Mouse (Mus musculus) spleen, adult 18-20 months (tissue): ENCODE data around the gene Hopx.

Experiments
- DNase-seq, 2 experiments: peaks; one replicate each; pipeline ENCODE4 v3.0.0; 2022; ENCODE audit warnings: mixed read lengths in 2 of 2

Hopx gene

DNA sequence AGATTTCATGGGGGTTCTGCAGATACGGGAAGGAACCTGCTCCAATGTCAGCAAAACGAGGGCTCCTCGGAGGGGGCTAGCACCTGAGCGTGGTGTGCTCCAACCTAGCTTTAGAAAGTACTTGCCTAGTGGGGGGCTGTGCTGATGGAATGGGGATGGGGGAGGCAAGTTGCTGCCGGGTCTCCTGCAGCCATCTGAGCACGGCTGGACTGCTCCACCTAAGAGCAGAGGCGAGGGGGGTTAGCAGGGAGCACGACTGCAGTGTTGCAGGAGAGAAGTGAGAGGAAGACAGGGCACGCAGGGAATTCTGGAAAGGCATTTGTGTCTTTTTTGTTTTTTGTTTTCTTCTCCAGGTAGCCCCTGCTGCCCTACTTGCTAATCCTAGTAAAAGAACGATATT lies 54.6 kb downstream of the Hopx start:
- DNase-seq = no peak

GRCm38 (mm10) chr5:77056881-77057440 lies 58.0 kb downstream of the Hopx start:
- no peak for DNase-seq

DNA sequence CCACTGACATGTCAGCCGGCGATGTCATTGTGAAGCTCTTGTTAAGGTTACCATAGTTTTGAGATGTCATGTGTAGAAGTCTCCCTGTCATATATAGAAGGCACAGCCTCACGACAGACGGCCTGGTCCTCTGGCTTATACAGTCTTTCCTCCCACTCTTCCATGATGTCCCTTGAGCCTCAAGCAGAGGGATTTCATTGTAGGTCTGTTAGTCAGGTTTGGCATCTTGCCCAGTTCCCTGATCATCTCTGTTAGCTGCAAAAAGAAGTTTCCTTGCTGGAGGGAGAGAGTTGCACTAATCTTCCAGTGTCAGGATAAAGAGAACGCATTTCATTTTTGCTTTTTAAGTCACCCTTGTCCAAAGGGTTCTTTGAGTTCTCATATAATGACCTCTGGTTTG lies 62.3 kb downstream of the Hopx start:
- no peak for DNase-seq

DNA sequence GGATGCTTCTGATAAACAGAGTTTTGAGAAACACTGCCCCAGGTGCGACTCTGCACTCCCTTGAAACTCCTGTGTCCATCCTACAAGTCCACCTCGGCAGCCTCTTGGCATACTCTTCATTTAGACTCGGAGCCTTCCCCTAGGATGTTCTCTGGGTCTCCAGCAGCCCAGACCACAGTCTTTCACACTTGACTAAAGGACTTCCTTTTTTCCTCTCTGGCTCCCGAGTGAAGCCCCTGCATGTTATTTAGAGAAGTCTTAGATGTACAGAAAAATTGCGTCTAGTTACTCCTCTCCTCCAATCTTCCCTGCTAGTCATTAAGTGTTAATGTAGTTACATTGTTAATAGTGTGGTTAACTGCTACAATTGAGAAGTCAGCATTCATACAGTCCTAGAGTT lies 70.6 kb downstream of the Hopx start:
- no peak for DNase-seq

DNA sequence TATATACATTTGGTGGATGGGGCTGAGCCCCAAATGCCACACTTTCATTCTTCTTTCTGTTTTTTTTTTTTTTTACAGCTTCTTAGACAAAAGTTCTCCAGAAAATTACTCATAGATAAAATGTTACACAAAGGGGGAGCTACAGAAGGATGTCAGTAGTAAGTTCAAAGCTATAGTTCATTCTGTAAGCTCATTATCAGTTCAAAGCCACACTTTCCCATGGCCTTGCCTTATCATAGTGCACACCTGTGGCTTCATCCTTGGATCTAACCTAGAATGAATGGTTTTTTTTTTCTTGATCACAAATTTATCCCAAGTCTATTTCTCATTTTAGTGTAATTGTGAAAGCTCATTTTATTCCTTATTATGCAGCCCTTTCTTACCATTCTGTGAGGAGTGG lies 75.5 kb downstream of the Hopx start:
- no peak for DNase-seq

DNA sequence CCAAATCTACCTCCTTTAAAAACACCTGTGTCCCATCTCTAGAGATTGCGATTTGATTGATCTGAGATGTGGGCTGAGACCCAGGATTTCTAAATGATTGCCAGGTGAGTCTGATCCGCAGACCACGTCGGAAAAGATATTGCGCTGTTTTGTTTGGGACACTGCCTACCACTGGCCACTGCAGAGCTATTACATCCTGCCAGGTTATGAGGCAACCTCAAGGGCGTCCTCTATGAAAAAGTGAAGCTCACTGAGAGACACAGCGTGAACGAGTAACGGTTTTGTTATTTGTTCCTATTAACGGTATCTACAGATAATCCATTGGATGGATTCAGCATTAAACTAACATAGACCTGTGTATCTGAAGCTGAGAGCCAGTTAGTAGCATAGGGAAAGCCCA lies 76.5 kb downstream of the Hopx start:
- DNase-seq = no peak
